21 mouse cellular contexts compared by ENCODE assay signal in the genomic region with DNA sequence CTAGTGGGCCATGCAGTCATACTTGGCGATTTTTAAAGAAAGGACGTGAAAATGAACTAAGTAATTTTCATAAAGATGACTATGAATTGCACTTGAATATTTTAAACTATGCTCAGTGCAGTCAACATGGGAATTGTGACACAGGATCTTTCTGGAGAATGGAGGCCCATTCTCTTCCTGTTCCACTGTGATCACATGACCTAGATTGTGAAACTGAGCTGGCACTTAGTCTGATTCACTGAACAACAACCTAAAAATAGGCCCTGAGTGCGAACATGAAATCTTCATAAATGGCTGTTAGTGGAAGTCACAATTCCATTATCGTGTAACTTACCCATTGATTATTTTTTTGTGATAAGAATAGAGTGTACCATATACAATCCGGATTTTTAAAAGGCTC.
DNase-seq lines count a peak whose midpoint lies in the region; ATAC-seq and TF ChIP-seq lines count a peak whose summit lies in the region.
"Had no signal": no experiment of that assay in that cellular context is flagged by ENCODE, and none has a peak within 500 bp of the region (broad histone marks: within the 10 kb centered on the region; RNA-seq: fewer than 3 reads in every experiment).

No protein-coding gene starts in this region.

- ATAC-seq in hindbrain, postnatal 0 days: no peak
- ATAC-seq: forebrain, embryonic 16.5 days; intestine, embryonic 16.5 days had no signal

- H3K9ac ChIP-seq in hindbrain, postnatal 0 days (replicated peaks; ENCODE audit: low read length): no peak overlapping the region
- H3K9ac ChIP-seq: embryonic facial prominence, embryonic 13.5 days; forebrain, embryonic 12.5 days; heart, embryonic 15.5 days; hindbrain, embryonic 14.5 days had no signal

- no peaks in the 10 kb centered on the region for H3K27me3 ChIP-seq in hindbrain, postnatal 0 days (ENCODE audit: insufficient read depth, low read length)
- H3K27me3 ChIP-seq: embryonic facial prominence, embryonic 13.5 days; forebrain, embryonic 12.5 days; heart, embryonic 15.5 days had no signal

- peak; percentile 3 for DNase-seq in gastrocnemius, adult 18-20 months (ENCODE audit: low spot score)
- DNase-seq in gastrocnemius, postnatal 10 days: no peak
- DNase-seq in 416B (ENCODE audit: low read depth) (peak; percentile 56), NIH3T3 (ENCODE audit: low read depth) (peak; percentile 25)
- DNase-seq in layer of hippocampus, postnatal 10 days (ENCODE audit: low spot score in 2 of 2): no peak
- no peak for DNase-seq in hindbrain, postnatal 0 days (ENCODE audit: low spot score)
- DNase-seq: B cell, adult 2 months; cerebellum, adult 11-12 months; cerebellum, adult 9-10 months; cerebellum, postnatal 25 days; gastrocnemius, postnatal 25 days; heart, postnatal 14 days; kidney, adult 2 months had no signal

- WGBS in hindbrain, postnatal 0 days: 91% methylated on average over 5 of the region's 5 CpGs

- H3K9me3 ChIP-seq in hindbrain, postnatal 0 days (ENCODE audit: low read length): no peaks in the 10 kb centered on the region
- H3K9me3 ChIP-seq: embryonic facial prominence, embryonic 13.5 days; forebrain, embryonic 12.5 days; heart, embryonic 15.5 days; hindbrain, embryonic 10.5 days had no signal

- H3K36me3 ChIP-seq in hindbrain, postnatal 0 days (ENCODE audit: insufficient read depth, low read length): no peaks in the 10 kb centered on the region
- H3K36me3 ChIP-seq: embryonic facial prominence, embryonic 13.5 days; forebrain, embryonic 12.5 days; heart, embryonic 15.5 days; hindbrain, embryonic 10.5 days had no signal

- no peaks in the 10 kb centered on the region for H3K4me1 ChIP-seq in hindbrain, postnatal 0 days (ENCODE audit: insufficient read depth, low read length)
- H3K4me1 ChIP-seq: embryonic facial prominence, embryonic 13.5 days; forebrain, embryonic 12.5 days; heart, embryonic 15.5 days; hindbrain, embryonic 10.5 days had no signal

- no peak overlapping the region for H3K4me3 ChIP-seq in hindbrain, postnatal 0 days (ENCODE audit: low read length)
- H3K4me3 ChIP-seq: embryonic facial prominence, embryonic 13.5 days; forebrain, embryonic 12.5 days; heart, embryonic 15.5 days; hindbrain, embryonic 10.5 days had no signal

- TF ChIP-seq CTCF in hindbrain, postnatal 0 days (IDR thresholded peaks at IDR 0.05; ENCODE audit: low read depth): no peak

- H3K27ac ChIP-seq in hindbrain, postnatal 0 days: no peak overlapping the region
- H3K27ac ChIP-seq: embryonic facial prominence, embryonic 13.5 days; forebrain, embryonic 12.5 days; heart, embryonic 15.5 days; hindbrain, embryonic 10.5 days; hindbrain, embryonic 14.5 days had no signal

- no peak overlapping the region for H3K4me2 ChIP-seq in hindbrain, postnatal 0 days (ENCODE audit: low read depth, low read length)
- H3K4me2 ChIP-seq: embryonic facial prominence, embryonic 13.5 days; forebrain, embryonic 12.5 days; heart, embryonic 11.5 days; heart, embryonic 15.5 days; hindbrain, embryonic 14.5 days had no signal

Comparison
In these comparisons a context has a peak if more than half of its experiments do, and no peak if none do; other contexts are left out.
1. DNase-seq: peak in gastrocnemius, adult 18-20 months (single experiment), 416B (single experiment) and NIH3T3 (single experiment); none in gastrocnemius, postnatal 10 days (single experiment), layer of hippocampus, postnatal 10 days (0 of 2) and hindbrain, postnatal 0 days (single experiment).